Mouse (Mus musculus): Measurements from ENCODE around the gene Fes. TPM values are rescaled to one million over a fixed set of nuclear protein-coding genes. Genes with fewer than 3 reads are reported as not detected.

Fes gene
- total RNA-seq (2015) (117 and 126 TPM in 2 replicates), total RNA-seq (2017) (97.6 and 158 TPM in 2 replicates)

DNA sequence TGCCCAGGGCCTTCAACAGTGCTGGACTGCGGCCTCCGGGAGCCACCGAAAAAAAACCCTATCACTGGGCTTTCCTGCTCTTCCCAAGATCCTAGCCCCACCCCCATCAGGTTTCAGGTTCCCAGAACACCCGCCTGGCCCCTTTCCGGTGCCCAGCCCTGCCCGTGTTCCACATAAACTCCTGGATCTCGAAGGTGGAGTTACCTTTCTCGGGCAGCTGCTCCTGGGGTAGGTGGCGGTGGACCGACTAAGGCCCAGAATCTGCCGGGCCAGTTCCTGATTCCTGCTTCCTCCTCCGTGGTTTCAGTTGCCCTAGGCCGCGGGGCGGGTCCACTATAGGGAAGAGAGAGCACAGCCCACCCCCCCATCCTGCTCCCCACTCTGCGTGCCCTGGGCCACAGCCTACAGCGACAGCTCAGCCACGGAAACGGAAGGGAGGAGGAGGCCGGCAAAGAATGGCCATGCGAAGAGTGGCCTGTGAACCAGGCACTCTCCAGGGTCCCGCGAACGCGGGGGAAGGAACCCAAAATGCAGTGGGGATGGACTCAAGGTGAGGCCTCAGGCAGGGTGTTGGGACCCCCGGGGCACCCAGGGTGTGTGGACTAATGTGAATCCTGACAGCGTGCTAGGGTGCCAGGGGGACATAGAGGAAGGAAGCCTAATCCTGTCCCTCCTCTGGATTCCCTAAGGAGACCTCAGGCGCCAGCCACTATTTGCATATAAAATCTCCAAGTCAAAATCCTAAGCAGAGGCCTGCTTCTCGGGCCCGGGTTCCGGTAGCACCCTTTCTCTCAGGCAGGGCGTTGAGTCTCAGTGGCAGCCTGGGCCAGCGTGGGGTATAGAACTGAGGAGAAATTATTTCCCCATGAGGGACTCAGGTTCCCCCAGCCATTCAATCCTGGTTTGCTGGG, at the start of gene Fes:
Gene Fes, minus strand, starts transcription at position 314 of the 911 bp plus-strand sequence.
- ATAC-seq (replicated peaks; ENCODE audit: poor library complexity), result peak; percentile 66

DNA sequence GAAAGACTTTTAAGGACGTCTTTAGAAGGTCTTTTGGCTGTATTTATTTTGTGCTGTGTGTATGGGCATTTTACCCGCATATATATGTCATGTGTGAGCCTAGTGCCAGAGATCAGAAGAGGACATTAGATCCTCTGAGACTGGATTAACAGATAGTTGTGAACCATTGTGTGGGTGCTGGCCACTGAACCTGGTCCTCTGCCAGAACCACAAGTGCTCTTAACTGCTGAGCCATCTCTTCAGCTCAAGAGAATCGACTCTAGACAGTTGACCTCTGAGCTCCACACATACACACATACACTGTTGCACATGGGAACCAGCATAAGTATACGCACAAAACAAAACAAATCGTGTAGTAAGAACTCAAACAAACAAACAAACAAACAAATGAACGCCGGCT, 48.8 kb upstream of the Fes start:
- no peak for ATAC-seq (replicated peaks; ENCODE audit: poor library complexity)

DNA sequence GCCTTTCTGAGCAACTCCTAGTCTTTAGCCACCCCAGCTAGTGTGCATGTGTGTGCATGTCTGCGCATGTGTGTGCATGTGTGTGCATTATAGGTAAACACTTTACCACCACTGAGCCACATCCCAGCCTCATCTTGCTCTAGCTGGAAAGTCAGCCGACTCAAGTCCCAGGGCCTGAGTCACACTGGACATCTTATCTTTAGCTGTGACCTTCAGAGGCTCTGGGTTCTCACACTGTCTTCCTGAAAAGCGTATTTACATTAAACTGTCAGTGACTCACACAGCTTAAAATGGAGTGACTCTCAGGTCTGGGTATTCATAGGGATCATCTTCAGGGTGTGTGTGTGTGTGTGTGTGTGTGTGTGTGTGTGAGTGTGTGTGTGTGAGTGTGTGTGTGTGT, 47.8 kb upstream of the Fes start:
- no peak for ATAC-seq (replicated peaks; ENCODE audit: poor library complexity)

DNA sequence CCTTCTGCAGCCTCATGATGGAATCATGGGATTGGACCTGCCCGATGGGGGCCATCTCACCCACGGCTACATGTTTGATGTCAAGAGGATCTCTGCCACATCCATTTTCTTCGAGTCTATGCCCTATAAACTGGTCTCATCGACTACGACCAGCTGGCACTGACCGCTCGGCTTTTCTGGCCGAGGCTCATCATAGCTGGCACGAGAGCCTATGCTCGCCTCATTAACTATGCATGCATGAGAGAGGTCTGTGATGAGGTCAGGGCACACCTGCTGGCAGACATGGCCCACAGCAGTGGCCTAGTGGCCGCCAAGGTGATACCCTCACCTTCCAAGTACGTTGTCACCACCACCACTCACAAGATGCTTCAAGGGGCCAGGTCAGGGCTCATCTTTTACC, 41.9 kb upstream of the Fes start:
- no peak for ATAC-seq (replicated peaks; ENCODE audit: poor library complexity)

DNA sequence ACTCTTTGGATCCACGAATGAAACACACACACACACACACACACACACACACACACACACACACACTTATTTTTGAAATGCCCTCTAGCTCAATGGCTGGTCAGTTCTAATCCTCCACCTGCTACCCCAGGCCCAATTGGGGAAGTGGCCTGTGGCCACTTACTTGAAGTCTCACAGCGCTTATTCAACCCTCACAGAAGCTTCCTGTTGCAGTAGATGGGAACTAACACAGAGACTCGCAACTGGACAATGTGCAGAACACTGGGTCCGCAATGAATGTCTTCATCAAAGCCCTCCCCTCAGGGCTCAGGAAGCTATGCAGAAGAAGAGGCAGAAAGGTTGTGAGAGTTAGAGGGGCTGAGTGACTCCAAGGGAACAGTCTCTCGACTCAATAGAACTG, 40.0 kb upstream of the Fes start:
- peak; percentile 30 for ATAC-seq (replicated peaks; ENCODE audit: poor library complexity)

DNA sequence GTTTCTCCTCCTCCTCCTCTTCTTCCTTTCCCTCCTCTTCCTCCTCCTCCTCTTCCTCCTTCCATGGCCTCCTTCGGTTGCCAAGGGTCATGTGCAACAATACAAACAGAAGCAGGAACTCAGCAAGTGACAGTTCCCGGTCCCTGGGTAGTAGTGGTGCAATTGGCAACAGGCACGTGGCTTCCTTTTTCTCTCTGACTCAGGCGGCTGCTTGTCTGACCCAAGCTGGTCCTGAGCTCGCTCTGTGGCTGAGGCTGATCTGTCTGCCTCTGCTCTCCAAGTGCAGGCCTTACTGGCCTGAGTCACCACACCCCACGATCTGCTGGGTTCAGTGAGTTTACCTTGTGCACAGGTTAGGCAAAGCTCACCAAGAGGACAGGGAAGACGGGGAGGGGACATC, 38.6 kb upstream of the Fes start:
- ATAC-seq (replicated peaks; ENCODE audit: poor library complexity), result peak; percentile 67

DNA sequence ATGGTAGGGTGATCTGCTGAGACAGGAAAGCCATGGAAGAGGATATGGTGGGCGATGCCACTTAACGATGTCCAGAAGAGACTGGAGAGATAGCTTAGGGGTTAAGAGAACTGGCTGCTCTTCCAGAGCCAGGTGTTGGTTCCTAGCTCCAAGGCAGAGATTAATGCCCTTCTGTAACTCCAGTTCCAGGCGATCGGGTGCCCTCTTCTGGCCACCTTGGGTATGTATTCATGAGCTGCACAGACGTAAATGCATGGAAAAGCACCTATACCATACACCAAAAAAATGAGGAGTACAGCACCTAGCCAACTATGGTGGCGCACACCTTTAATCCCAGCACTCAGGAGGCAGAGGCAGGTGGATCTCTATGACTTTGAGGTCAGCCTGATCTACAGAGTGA, 37.0 kb upstream of the Fes start:
- ATAC-seq (replicated peaks; ENCODE audit: poor library complexity), result 0 out of 2 replicates have a peak, but pooled peaks have one; percentile 29

DNA sequence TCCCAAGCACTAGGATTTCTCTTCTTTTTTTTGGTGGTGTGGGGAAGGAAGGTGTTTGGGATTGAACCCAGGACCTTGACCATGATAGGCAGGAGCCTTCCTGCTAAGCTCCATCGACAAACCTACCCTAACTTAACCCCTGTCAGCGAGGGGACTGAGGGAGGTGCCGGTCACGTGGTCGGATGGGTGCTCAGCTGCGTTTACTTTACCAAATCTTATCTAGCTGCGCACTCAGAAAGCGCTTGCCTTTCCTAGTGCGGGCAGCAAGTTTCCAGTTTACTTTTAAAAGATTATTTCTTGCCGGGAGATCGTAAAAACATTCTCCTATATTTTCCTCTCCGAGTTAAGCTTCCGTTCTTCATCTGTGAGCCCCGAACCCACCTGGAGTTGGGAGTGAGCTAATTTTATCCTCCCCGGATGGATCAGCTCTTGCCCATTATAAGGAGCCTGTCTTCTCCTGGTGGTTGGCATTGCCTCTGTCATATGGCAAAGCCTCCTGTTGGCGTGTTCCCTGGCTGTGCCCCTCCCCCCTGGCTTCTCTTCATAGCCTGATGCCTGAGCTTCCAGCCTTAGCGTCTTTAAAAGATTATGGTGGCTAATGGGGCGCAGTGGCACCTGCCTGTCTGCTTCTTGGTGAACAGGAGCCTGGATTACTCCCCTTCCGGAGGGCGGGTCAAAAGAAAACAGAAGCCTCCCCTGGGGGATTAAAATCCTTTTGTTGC, 35.2 kb upstream of the Fes start:
- peak; percentile 36 for ATAC-seq (replicated peaks; ENCODE audit: poor library complexity)

DNA sequence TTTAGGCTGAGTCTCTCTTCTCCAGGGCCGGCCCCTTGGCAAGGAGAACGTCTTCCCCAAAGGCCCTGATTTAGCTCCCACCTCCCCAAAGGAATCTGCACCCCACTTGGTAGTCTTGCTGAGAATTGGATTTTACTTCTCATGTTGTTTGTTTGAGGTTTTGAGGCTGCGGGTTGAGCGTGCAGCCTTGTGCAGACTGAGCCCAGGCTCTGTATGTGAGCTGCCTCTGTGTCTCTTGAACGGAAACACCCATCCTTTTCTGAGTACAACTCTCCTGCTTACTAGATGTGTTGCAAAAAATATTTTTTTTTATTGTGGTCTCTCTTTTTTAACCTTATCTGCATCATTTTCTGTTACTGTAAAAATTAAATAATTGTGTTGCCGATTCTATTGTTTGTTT, 33.8 kb upstream of the Fes start:
- ATAC-seq (replicated peaks; ENCODE audit: poor library complexity), result no peak

DNA sequence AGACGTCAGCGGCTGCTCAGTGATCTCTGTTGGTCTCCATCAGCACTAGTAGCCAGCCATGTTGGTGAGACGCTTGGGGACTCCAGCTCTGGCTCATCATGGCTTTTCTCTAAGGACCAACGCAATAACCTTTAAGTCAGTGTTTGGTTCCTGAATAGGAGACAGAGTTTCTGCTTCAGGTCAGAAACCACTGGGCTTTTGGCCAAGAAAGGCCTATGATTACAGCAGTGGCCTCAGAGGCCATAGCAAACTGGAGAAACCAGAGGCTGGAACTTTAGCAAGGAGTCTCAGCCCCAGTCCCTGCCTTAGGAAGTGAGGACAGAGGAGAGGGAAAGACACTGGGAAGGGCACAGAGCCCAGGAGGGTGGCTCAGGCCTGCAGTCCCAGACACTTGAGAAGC, 32.8 kb upstream of the Fes start:
- ATAC-seq (replicated peaks; ENCODE audit: poor library complexity), result no peak

DNA sequence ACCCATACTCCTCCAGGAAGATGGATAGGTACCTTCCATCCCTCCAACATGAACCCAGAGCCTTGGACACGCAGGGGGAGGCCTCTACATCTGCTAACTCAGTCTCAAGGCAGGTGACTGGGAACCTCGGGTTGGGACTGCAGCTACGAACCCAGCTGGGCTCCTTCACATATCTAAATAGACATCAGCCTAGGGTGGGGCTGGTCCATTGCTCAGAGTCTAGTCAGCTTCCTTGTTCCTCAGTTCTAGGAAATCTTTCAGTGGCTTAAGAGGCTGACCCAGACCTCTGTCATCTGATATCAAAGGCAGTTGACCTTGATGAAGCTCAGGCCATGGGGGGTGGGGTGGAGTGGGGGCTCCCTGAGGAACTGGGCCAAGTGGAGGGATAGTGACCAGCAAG, 31.5 kb upstream of the Fes start:
- no peak for ATAC-seq (replicated peaks; ENCODE audit: poor library complexity)

DNA sequence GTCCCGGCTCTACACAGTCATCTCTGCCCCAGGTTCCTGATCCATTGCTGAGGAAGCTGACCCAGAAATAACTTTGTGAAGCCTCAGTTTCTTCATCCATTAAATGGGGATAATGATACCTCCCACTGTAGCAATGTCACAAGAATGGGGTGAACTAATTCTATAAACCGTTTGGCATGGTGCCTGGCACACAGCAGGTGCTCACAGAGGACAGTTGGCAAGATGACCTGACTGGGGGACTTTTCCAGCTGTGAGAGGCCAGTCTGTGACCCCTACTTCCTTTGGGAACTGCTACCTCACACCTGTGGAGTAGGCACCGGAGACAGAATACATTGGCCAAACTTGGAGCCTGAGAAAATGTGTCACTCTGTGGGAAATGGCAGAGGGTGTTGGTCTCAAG, 30.3 kb upstream of the Fes start:
- no peak for ATAC-seq (replicated peaks; ENCODE audit: poor library complexity)

DNA sequence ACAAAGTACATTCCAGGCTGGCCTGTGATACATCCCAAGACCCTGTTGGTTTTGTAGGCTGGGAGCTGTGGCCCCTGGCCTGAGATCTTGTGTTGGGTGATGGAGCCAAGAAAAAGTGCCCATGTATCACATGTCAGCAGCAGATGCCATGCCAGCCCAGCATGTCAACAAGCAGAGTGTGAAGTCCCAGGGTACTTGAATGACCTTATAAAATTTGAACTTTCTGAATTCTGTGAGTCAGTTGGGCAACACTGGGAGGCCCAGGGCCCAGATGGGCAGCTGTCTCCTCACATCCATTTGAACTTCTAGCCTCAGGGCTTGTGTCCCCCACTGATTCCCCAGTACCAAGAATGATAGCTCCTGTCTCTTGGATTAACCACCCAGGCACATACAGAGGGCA, 29.9 kb upstream of the Fes start:
- no peak for ATAC-seq (replicated peaks; ENCODE audit: poor library complexity)

DNA sequence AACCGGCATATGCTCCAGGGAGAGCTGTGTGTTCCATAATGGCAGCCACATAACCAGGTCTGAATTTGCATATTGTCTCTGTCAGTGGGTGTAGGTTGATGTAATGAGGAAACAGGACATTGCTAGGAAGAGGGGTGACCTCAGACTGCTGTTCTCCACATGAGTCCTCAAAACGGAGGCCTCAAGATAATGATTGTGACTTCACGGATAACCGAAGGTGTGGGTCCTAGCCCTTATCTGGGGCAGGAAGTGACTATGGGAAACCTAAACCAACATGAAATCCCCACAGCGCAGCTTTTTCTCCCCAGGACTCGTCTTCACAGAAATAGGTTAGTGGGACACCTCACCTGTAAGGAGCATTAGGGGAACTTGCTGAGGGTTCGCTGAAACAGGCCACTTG, 29.2 kb upstream of the Fes start:
- ATAC-seq (replicated peaks; ENCODE audit: poor library complexity), result peak; percentile 69

DNA sequence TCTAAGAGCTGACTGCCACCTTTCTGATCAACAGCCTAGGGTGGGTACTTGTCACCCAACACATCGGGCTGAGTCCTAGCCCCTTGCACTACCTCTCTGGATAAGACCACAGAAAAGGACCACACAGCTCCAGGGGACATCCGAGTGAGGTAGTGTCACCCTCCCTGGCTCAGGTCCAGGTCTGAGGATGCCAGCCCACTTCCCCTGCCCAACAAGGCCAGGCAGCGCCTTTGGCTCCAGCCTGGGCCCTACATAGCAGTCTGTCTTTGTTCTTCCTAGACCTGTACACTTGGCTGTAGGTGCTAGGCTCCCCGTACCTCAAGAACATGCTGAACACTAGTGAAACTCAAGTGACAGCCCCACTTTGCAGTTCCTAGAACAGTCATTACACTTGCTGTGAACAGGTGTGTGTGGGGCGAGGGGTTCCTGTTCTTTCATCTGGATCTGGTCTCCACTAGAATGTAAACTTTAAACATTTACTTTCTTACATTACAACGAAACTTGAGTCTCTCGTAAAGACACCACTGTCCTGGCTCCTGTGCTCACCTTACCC, 26.6 kb upstream of the Fes start:
- ATAC-seq (replicated peaks; ENCODE audit: poor library complexity), result peak; percentile 30; the same call in 1 of the 2 replicates

DNA sequence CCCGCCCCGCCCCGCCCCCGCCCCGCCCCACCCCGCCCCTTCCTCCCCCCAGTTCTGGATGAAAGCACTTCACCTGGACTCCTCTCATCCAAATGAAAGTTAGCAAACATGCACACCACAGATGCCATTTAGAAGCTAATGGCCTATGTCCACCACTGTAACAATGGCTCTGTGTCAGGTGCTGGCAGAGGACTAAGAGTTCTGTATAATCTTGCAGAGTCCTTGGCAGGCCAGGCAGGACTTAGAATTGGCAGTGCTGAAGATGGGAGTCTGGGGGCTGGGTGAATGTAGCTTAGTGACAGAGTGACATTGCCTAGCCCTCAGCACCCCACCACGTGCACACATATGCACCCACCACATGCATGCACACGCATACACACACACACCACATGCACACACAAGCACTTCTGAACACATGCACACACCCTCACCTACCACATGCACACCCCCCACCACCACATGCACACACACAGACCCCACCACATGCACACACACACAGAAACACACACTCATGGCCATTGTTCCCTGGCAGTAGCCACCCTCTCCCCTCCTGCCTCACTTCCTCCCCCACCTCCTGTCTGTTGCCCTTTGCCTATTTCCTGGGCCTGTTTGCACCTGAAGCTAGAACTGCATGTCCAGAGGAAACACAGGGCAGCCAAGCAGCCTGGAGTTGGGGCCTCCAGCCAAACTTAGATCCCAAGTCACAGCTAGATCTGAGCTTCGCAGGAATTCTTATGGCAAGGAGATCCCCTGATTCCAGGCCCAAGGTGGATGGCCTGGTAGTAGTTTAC, 26.0 kb upstream of the Fes start:
- ATAC-seq (replicated peaks; ENCODE audit: poor library complexity), result no peak

DNA sequence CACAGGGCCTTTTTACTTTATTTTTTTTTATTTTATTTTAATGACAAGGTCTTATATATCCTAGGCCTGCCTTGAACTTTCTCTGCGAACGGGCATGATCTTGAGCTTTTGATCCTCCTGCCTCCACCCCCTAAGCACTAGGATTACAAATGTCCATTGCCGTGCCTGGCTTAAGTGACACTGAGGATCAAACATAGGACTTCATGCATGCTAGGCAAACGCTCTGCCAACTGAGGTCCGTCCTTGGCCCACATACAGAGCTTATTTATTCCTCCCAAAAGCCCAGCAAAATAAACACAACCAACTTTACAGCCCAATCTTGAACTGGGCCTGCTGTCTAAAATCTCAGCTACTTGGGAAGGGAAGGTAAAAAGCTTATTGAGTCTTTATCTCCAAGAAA, 25.0 kb upstream of the Fes start:
- ATAC-seq (replicated peaks; ENCODE audit: poor library complexity), result no peak

DNA sequence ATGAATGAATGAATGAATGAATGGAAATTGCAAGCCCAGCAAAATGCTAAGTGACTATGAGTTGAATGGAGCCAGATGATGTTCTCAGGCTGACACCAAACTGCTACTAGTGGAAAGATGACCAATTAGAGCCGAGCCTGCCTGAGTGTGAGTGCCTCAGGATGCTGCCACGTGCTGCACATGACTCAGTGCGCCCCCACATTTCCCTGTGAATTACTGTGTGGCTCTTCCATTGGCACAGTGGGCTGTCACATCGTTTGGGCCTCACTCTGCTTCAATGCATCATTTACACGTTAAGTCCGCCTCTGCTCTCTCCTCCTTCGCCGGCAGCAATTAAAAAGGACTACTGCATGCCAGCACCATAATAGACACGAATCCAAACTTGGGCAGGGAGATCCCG, 24.5 kb upstream of the Fes start:
- ATAC-seq (replicated peaks; ENCODE audit: poor library complexity), result no peak

DNA sequence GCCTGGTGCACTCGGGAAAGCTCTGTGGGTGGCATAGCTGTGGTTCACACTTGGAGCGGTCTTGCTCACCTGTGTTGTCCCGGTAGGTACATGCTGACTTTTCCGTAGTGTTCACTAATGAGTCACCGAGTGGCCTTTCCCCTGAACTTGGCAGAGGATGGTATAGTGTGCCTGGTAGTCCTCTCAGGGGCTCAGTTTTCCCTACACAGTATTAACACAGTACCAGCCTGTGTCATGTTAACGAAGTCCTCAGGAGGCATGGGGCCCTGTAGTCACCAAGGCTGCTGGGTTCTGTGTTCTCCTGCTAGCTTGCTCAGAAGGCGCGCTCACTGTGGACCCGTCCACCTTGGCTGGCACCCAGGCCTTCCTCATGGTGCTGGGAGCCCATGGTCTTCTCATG, 22.6 kb upstream of the Fes start:
- ATAC-seq (replicated peaks; ENCODE audit: poor library complexity), result no peak

DNA sequence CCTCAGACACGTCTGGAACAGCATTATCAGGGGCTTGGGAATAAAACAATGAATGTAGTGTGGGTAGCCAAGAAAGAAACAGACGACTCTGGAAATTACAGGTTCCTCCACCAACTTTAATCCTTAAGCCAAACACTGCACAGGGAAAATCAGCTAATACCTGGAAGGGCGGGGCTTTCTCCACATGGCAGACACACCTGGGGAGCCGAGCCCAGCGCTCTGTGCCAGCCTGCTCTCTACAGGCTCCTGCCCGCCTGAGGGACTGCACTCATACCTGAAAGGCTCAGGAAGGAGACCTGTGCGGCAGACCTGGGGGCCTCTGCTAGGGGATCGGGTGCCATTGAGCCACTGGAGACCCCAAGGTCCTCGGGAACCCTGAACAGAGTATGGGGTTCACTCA, 20.0 kb upstream of the Fes start:
- ATAC-seq (replicated peaks; ENCODE audit: poor library complexity), result no peak

DNA sequence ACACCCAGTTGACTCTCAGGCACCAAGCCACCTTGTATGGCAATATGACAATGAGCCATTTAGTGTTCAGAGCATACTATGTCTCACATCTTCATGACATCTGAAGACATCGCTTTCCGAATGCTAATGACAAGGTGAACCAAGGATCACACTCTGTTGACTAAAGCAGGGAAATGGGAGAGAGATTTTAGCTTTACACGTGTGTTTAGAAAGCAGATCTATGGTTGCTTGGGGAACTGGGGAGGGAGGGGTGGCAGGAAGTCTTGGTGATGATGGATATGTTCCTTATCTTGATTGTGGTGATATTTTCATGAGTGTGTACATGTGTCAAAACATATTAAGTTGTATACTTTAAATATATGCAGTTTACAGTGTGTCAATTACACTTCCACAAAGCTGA, 18.4 kb upstream of the Fes start:
- ATAC-seq (replicated peaks; ENCODE audit: poor library complexity), result no peak
